Mouse (Mus musculus) gastrocnemius, adult 2 months (tissue): Measurements from ENCODE around the gene Dkk2. TPM values are rescaled to one million over a fixed set of nuclear protein-coding genes. Genes with fewer than 3 reads are reported as not detected.
A peak's percentile ranks its signal among the peaks of the same experiment; 100 is the strongest.

Source experiments
- DNase-seq: peaks from one replicate; pipeline ENCODE4 v3.0.0; 2022
- H3K27ac ChIP-seq: fragments of 200-600 bp; 2 replicates; pipeline ENCODE4 v1.8.1; 2022; ENCODE audit warnings: mild to moderate bottlenecking
- H3K4me3 ChIP-seq: fragments of 200-600 bp; 2 replicates; pipeline ENCODE4 v1.8.1; 2022; ENCODE audit warnings: mild to moderate bottlenecking, moderate library complexity
- CTCF ChIP-seq: fragments of 200-600 bp; IDR thresholded peaks from 2 replicates; pipeline ENCODE4 v1.8.1; 2022; ENCODE audit warnings: antibody characterized with exemption, mild to moderate bottlenecking, moderate library complexity
- intact Hi-C: fragments of 180-260 bp; cut with DNase I; formaldehyde crosslinking; loops from one replicate; pipeline ENCODE4 v1.15.1; 2025
- total RNA-seq, 2 experiments: library from RNA; stranded (reverse); gene quantifications; 2 replicates each; pipeline ENCODE4 v1.2.3; 2021

The Dkk2 gene
- total RNA-seq, 2 experiments from 2014 or later = 3.3 to 5.1 TPM

DNA sequence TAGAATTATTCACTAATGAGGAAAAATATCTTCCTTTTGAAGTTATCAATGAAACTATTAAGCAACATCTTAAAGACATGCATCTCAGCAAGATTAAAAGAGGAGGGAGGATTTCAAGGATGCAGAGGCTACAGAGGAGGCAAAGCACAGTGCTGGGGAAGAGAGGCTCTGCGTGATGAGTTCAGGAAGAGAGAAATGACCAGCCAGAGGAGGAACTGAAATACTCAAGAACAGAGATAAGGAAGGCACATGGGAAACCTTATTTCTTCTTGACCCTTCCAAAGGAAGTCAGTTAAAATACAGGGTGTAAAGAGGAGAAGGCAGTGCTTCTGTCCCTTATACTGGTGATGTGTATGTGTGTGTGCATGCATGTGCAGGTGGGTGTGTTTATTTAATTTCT, 49.4 kb downstream of the Dkk2 start:
- no peak for DNase-seq
- H3K4me3 ChIP-seq = no peak overlapping the region
- no peak for TF ChIP-seq CTCF
- no peak overlapping the region for H3K27ac ChIP-seq
- intact Hi-C loops = no loop called here

GRCm38 (mm10) chr3:132137802-132138378, 52.8 kb downstream of the Dkk2 start:
- no peak for DNase-seq
- TF ChIP-seq CTCF = no peak
- intact Hi-C loops = no loop called here
- Histone ChIP-seq H3K27ac (no peak overlapping the region), H3K4me3 (no peak overlapping the region)

DNA sequence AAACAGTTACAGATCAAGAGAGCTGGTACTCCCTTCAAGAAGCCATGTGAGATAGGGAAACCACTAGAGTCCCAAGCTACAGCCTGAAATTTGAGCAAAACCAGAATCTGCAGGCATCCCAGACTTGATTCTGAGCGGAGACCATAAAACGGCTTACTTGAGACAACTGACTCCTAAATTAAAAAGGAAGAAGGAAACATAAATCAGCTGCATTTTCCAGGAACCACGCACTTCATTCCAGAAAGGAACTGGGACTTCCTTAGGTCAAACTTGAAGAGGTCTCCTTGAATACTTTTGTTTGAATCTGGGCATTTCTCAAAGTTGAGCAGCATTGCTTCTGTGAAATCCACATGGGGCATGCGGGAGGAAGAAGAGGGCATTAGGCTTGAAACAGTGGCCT, 55.9 kb downstream of the Dkk2 start:
- Histone ChIP-seq H3K27ac (no peak overlapping the region), H3K4me3 (no peak overlapping the region)
- no peak for DNase-seq
- intact Hi-C loops = no loop called here
- TF ChIP-seq CTCF = no peak

- TF ChIP-seq CTCF = no peak
- Histone ChIP-seq H3K27ac (no peak overlapping the region), H3K4me3 (no peak overlapping the region)
- no peak for DNase-seq
- intact Hi-C loops = no loop called here
These were observed 64.4 kb downstream of the Dkk2 start for GRCm38 (mm10) chr3:132149446-132150025.

GRCm38 (mm10) chr3:132158817-132159216, 73.7 kb downstream of the Dkk2 start:
- no peak for TF ChIP-seq CTCF
- intact Hi-C loops = no loop called here
- no peak overlapping the region for H3K27ac ChIP-seq
- no peak overlapping the region for H3K4me3 ChIP-seq
- no peak for DNase-seq

- no peak for DNase-seq
- no peak for TF ChIP-seq CTCF
- Histone ChIP-seq H3K4me3 (no peak overlapping the region), H3K27ac (0 out of 2 replicates have a peak overlapping the region, but pooled peaks have one; percentile 12)
- intact Hi-C loops = no loop called here
These were observed 83.8 kb downstream of the Dkk2 start for GRCm38 (mm10) chr3:132168911-132169310.

DNA sequence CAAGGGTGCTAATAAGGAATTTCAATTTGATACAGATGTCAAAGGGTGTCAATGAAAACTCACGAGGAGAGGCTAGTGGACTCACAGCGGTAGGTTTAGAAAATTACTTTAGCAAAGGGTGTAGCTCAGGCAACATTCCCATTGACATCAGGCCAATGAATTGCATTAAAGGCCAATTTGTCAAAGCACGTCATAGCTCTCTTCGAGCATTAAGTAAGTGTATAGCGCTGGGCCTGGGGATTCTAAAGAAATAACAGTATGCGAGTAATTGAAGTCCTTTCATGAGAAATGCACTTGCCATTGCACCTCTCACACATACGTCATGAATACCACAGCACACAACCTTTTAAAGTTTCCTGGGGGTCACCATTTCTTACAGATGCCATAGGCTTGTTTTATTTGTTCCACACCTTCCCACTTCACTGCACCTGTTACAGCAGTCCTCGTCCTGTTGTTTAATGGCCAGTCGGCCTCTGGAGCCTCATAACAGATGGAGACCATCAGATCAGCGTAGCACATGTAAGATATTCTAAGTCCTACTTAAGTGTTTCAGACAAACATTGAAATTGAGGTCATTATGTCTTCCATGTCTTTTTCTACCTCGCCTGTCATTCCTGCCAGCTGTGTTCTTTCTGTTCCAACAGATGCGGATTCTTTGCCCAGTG, 101.9 kb downstream of the Dkk2 start:
- no peak for DNase-seq
- intact Hi-C loops = no loop called here
- Histone ChIP-seq H3K4me3 (no peak overlapping the region), H3K27ac (no peak overlapping the region)
- no peak for TF ChIP-seq CTCF

DNA sequence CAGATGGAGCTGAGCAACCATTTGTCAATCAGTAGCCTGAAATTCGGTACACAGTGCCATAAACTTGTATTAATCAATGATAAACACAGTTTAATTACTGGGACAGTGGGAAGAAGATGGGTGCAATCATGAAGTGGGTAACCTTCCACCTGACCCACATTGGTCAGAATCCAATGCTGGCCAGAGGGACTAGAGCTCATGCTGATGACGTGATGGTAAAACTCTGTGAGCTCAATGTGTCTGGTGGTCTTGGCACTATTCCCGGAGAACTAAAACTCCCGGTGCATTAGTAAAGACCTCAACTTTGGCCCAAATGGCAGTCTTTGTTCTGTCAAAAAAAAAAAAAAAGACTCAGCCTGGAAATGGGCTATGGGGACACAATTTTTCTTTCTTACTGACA, 116.9 kb downstream of the Dkk2 start:
- TF ChIP-seq CTCF = no peak
- no peak overlapping the region for H3K4me3 ChIP-seq
- DNase-seq = no peak
- no peak overlapping the region for H3K27ac ChIP-seq
- intact Hi-C loops = no loop called here

GRCm38 (mm10) chr3:132202665-132203064, 117.6 kb downstream of the Dkk2 start:
- Histone ChIP-seq H3K4me3 (no peak overlapping the region), H3K27ac (no peak overlapping the region)
- intact Hi-C loops = no loop called here
- DNase-seq = no peak
- no peak for TF ChIP-seq CTCF

GRCm38 (mm10) chr3:132207469-132207868, 122.4 kb downstream of the Dkk2 start:
- peak; percentile 67 for DNase-seq
- Histone ChIP-seq H3K4me3 (no peak overlapping the region), H3K27ac (no peak overlapping the region)
- TF ChIP-seq CTCF = peak; percentile 55
- intact Hi-C loops = no loop called here

GRCm38 (mm10) chr3:132211260-132211659, 126.2 kb downstream of the Dkk2 start:
- H3K4me3 ChIP-seq = no peak overlapping the region
- intact Hi-C loops = no loop called here
- no peak overlapping the region for H3K27ac ChIP-seq
- DNase-seq = no peak
- no peak for TF ChIP-seq CTCF

- Histone ChIP-seq H3K27ac (no peak overlapping the region), H3K4me3 (no peak overlapping the region)
- TF ChIP-seq CTCF = no peak
- DNase-seq = no peak
- intact Hi-C loops = no loop called here
These were observed 134.9 kb downstream of the Dkk2 start for GRCm38 (mm10) chr3:132219977-132220487.

DNA sequence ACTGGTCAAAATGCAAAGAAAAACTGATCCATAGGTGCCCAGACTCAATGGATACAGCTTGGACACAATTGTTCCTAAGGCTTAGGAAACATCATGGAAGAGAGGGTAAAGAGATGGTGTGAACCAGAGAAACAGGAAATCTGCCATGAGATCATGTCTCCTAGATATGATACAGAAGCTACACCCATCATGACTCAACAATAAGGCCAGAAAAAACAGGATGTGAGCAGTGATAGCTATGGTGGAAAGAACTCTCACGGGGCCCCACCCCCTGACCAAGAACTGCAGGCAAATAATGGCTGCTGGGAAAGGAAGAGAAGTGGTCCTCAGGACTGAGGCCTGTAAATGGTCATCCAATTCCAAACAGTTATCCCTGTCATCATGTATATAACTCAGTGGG, 142.5 kb downstream of the Dkk2 start:
- TF ChIP-seq CTCF = no peak

More for the DNA sequence above, 142.5 kb downstream of the Dkk2 start:
- DNase-seq = no peak
- Histone ChIP-seq H3K27ac (no peak overlapping the region), H3K4me3 (no peak overlapping the region)
- intact Hi-C loops = no loop called here
